Mouse (Mus musculus): ENCODE results near the gene Cadm3.

GRCm38 (mm10) chr1:173321593-173322248, 45.8 kb downstream of the Cadm3 start:
- TF ChIP-seq CTCF (IDR thresholded peaks at IDR 0.05; ENCODE audit: control insufficient read depth, insufficient read depth, insufficient read length): no peak
- no peak for TF ChIP-seq USF1 (IDR thresholded peaks at IDR 0.05; ENCODE audit: low read depth)
- no peak for TF ChIP-seq MYOG (IDR thresholded peaks at IDR 0.05; ENCODE audit: control insufficient read depth, extremely low read depth, insufficient read length)
